Mouse (Mus musculus) spleen, adult 2 months (tissue): ENCODE results near the gene Sdsl. TPM values are rescaled to one million over a fixed set of nuclear protein-coding genes. Genes with fewer than 3 reads are reported as not detected.

Experiments
- DNase-seq, 2 experiments: peaks; one replicate each; pipeline versions ENCODE4 v3.0.0 to v3.0.0-alpha.2; 2012 to 2021; ENCODE audit warnings: low spot score in 2 of 2, low read depth in 1 of 2
- H3K27ac ChIP-seq: fragments of 200-500 bp; 2 replicates; pipeline ENCODE4 v1.5.1; 2012; ENCODE audit warnings: low read length, inconsistent platforms; ENCODE audit not compliant: insufficient read depth
- H3K27me3 ChIP-seq: fragments of 200-500 bp; 2 replicates; pipeline ENCODE4 v1.6.1; 2012; ENCODE audit warnings: mild to moderate bottlenecking, moderate library complexity, low read length, inconsistent platforms; ENCODE audit not compliant: control insufficient read depth, insufficient read depth
- H3K36me3 ChIP-seq: fragments of 200-500 bp; 2 replicates; pipeline ENCODE4 v1.6.1; 2012; ENCODE audit warnings: mild to moderate bottlenecking, low read length, inconsistent platforms; ENCODE audit not compliant: control insufficient read depth, insufficient read depth
- H3K4me1 ChIP-seq: fragments of 200-500 bp; 2 replicates; pipeline ENCODE4 v1.6.1; 2011; ENCODE audit warnings: inconsistent platforms; ENCODE audit not compliant: control insufficient read depth, insufficient read depth, insufficient read length
- H3K4me3 ChIP-seq: fragments of 200-500 bp; 2 replicates; pipeline ENCODE4 v1.5.1; 2011; ENCODE audit warnings: mild to moderate bottlenecking, inconsistent platforms; ENCODE audit not compliant: insufficient read depth, insufficient read length; ENCODE audit errors: extremely low read depth
- CTCF ChIP-seq: fragments of 200-500 bp; IDR thresholded peaks from 2 replicates; pipeline ENCODE4 v1.5.1; 2011; ENCODE audit warnings: mild to moderate bottlenecking, inconsistent platforms; ENCODE audit not compliant: insufficient read depth, insufficient read length, insufficient replicate concordance; ENCODE audit errors: extremely low read depth
- POLR2A ChIP-seq: fragments of 200-500 bp; IDR thresholded peaks from 2 replicates; pipeline ENCODE4 v1.6.1; 2011; ENCODE audit warnings: low read depth, low read length, inconsistent platforms
- WGBS: fragments of 180-500 bp; shearing (Covaris S2); methylation state at CpG from one replicate; pipeline ENCODE4 v1.1.7; 2018; 5-methylcytosine and 5-hydroxymethylcytosine counted together
- polyA plus RNA-seq: library from polyadenylated mRNA; depleted of rRNA; stranded (reverse); fragments of >200 nt; gene quantifications from 2 replicates; pipeline ENCODE4 v1.2.3, GENCODE M21; 2012

The Sdsl gene
- polyA plus RNA-seq, 1 experiment, result 4.0 TPM

DNA sequence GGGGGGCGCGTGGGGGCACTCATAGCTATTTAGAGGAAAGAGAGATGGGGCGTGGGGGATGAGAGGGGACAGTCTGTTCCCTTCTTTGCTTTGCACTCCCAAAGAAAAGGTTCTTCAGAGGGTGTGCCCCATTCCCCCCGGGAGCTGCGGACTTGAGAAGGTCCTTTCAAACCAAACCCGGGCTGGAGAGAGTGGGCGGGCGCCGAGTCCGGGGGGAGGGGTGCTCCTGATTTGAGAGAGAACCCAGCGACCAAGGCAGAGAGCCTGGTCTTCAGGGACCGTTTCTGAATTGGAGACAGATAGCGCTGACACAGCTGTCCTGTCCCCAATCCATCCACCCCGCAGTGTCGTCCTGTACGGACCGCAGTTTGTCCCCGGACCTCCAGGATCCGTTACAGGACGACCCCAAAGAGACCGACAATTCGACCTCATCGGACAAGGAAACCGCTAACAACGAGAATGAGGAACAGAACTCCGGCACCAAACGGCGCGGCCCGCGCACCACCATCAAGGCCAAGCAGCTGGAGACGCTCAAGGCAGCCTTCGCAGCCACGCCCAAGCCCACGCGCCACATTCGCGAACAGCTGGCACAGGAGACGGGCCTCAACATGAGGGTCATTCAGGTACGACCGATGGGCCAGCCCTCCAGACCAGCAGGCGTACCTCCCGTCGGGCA, 37.5 kb downstream of the Sdsl start:
- WGBS, result 4% methylated on average over 44 of the region's 44 CpGs
- TF ChIP-seq CTCF, result no peak
- no peak for TF ChIP-seq POLR2A

DNA sequence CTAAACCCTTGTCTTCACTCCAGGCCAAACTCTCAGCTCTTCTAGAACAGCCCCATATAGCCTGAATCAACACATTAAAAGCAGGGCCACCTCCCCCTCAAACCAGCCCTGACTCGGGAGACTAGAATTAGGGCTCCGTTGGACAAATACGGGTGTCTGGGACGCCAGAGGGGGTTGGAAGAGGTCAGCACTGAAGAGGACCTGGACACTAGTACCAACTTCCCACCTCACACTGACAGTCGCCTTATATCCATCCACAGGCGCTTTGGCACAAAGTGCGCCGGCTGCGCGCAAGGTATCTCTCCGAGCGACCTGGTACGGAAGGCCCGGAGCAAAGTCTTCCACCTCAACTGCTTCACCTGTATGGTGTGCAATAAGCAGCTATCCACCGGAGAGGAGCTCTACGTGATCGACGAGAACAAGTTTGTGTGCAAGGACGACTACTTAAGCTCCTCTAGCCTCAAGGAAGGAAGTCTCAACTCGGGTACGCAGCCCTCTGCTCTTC, 38.3 kb downstream of the Sdsl start:
- no peak overlapping the region for H3K4me3 ChIP-seq
- TF ChIP-seq POLR2A (no peak), CTCF (no peak)
- peaks cover 51% of the 10 kb centered on the region for H3K27me3 ChIP-seq
- 0 out of 2 replicates have a peak, but pooled peaks cover 4% of the 10 kb centered on the region for H3K4me1 ChIP-seq
- 9% methylated on average over 21 of the region's 21 CpGs for WGBS
- H3K36me3 ChIP-seq, result no peaks in the 10 kb centered on the region
- DNase-seq, result no peak
- no peak overlapping the region for H3K27ac ChIP-seq

More for the DNA sequence above, 37.5 kb downstream of the Sdsl start:
- Histone ChIP-seq H3K36me3 (no peaks in the 10 kb centered on the region), H3K27ac (no peak overlapping the region), H3K27me3 (peaks cover 52% of the 10 kb centered on the region), H3K4me3 (no peak overlapping the region), H3K4me1 (0 out of 2 replicates have a peak, but pooled peaks cover 5% of the 10 kb centered on the region)
- DNase-seq, result no peak

GRCm38 (mm10) chr5:120433135-120433760, 39.4 kb downstream of the Sdsl start:
- H3K4me1 ChIP-seq, result 0 out of 2 replicates have a peak, but pooled peaks cover 4% of the 10 kb centered on the region
- no peak for DNase-seq
- no peak for TF ChIP-seq CTCF
- TF ChIP-seq POLR2A, result no peak
- WGBS, result 11% methylated on average over 13 of the region's 13 CpGs
- no peaks in the 10 kb centered on the region for H3K36me3 ChIP-seq
- no peak overlapping the region for H3K27ac ChIP-seq
- H3K4me3 ChIP-seq, result no peak overlapping the region
- peaks cover 48% of the 10 kb centered on the region for H3K27me3 ChIP-seq

DNA sequence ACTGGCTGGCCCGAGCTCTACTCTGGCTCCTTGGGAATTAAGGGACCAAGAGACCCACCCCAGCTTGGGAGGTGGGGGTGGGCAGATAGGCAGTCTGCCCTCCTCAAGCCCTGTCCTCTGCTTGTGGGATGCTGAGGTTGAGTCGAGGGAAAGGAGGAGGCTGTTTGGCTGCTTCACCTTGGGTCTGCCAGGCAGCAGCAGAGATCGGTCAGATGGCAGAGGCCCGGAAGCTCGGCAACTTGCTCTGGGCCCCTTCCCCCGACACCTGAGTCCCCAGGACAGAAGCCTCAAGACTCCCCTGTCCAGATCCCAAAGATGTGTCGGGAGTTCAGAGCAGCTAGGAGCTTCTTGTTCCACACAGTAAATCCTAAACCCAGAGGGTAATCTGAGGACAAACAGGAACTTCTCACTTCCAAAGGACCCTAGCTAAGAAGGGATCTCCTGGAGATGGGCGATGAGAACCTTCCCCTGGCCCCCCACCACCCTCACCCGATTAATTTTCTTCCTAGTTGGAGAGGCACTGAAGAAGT, 40.1 kb downstream of the Sdsl start:
- H3K27me3 ChIP-seq, result peaks cover 46% of the 10 kb centered on the region
- no peaks in the 10 kb centered on the region for H3K36me3 ChIP-seq
- no peak overlapping the region for H3K4me3 ChIP-seq
- H3K4me1 ChIP-seq, result 0 out of 2 replicates have a peak, but pooled peaks cover 4% of the 10 kb centered on the region
- TF ChIP-seq POLR2A, result no peak
- TF ChIP-seq CTCF, result no peak
- no peak overlapping the region for H3K27ac ChIP-seq
- DNase-seq, result no peak
- 5% methylated on average over 9 of the region's 9 CpGs for WGBS

- Histone ChIP-seq H3K36me3 (no peaks in the 10 kb centered on the region), H3K4me1 (0 out of 2 replicates have a peak, but pooled peaks cover 4% of the 10 kb centered on the region), H3K27me3 (peaks cover 47% of the 10 kb centered on the region), H3K27ac (no peak within 1 kb of the TSS), H3K4me3 (no peak within 1 kb of the TSS)
- no peak for TF ChIP-seq POLR2A
- TF ChIP-seq CTCF, result no peak
- no peak for DNase-seq
- 5% methylated on average over 68 of the region's 69 CpGs for WGBS
These were observed 40.7 kb downstream of the Sdsl start, which contains the start of gene Lhx5 for GRCm38 (mm10) chr5:120431649-120432485. Gene Lhx5, plus strand, starts transcription at chr5:120431699.

DNA sequence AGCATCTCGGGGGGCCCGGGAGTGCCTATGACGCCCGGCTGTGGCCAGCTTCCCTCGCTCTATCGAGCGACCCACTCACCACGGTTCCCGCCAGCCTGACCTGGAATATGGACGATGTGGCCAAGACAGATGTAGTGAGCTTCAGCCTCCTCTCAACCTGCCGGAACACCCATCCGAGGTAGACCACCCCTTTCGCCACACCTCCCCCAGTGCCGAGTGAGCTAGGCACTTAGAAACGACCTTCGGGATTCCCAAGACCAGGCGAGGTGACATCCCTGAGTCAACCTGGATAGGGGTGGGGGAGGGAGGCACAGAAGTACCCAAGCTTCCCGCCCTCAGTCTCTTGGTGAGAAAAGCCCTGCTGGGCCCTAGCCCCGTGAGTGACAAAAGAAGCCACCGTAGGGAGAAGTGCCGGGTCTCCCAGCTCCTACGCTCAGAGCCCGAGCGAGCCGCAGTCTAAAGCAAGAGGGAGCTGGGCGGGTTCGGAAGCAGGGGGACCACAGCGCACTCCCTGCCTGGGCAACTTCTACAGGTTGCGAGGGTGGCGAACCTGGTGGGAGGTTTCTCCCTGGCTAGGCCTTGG, 41.5 kb downstream of the Sdsl start:
- no peak for TF ChIP-seq POLR2A
- no peak for TF ChIP-seq CTCF
- Histone ChIP-seq H3K36me3 (no peaks in the 10 kb centered on the region), H3K4me1 (0 out of 2 replicates have a peak, but pooled peaks cover 4% of the 10 kb centered on the region), H3K27me3 (peaks cover 47% of the 10 kb centered on the region), H3K4me3 (no peak overlapping the region), H3K27ac (no peak overlapping the region)
- no peak for DNase-seq
- 8% methylated on average over 30 of the region's 30 CpGs for WGBS
